Mouse (Mus musculus): ENCODE measurements around the gene Zfp507. TPM values are rescaled to one million over a fixed set of nuclear protein-coding genes. Genes with fewer than 3 reads are reported as not detected.

Zfp507 gene
- polyA plus RNA-seq, 1 experiment from 2014 or later: 6.8 TPM

- Histone ChIP-seq H3K4me3 (ENCODE audit: low read depth, low read length) (no peak overlapping the region), H3K9me3 (ENCODE audit: control insufficient read depth, low read length) (no peaks in the 10 kb centered on the region), H3K4me2 (replicated peaks; ENCODE audit: low read depth) (no peak overlapping the region), H3K27me3 (ENCODE audit: control insufficient read depth, insufficient read depth, low read length) (no peaks in the 10 kb centered on the region), H3K27ac (replicated peaks) (no peak overlapping the region), H3K36me3 (ENCODE audit: control insufficient read depth, insufficient read depth, low read length) (0 out of 2 replicates have a peak, but pooled peaks cover 3% of the 10 kb centered on the region), H3K4me1 (replicated peaks; ENCODE audit: control insufficient read depth, insufficient read depth) (no peaks in the 10 kb centered on the region), H3K9ac (ENCODE audit: low read length) (no peak overlapping the region)
- WGBS: 92% methylated on average over 14 of the region's 14 CpGs
- ATAC-seq (ENCODE audit: low FRiP score, low TSS enrichment): no peak
- TF ChIP-seq EP300 (optimal IDR thresholded peaks at IDR 0.05) (no peak), CTCF (IDR thresholded peaks at IDR 0.05; ENCODE audit: low read depth) (no peak)
- no peak for DNase-seq (ENCODE audit: low spot score)
These were observed 55.3 kb downstream of the Zfp507 start for GRCm38 (mm10) chr7:35747397-35747964.

DNA sequence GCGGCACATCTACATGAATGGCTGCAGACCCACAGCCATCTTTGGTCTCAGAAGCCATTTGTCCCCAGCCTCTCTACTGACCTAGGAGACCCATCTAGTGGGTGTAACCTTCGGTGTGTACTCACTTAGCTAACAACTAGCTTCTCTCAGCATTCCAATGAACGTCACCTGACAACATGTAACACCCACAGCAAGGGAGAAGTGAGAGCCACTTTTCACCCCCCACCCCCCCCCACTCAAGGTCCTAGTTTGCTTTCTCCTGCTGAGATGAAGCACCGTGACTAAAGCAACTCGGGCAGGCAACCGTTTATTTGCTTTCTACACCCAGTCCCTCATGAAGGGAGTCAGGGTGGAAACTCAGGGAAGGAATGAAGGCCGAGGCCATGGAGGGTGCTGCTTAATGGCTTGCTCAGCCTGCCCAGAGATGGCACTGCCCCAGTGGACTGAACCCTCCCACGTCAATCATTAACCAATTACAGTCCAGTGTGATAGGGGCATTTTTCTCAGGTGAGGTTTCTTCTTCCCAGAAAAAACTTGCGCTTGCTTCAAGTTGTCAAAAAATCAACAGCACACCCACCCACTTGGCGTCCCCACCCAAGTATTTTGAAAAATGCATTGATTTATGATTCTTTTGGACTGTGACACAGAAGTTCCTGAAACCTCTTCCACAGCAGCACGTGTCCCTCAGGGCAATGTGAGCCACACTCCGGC is 56.0 kb downstream of the Zfp507 start:
- WGBS: 90% methylated on average over 12 of the region's 12 CpGs
- no peak overlapping the region for H3K4me3 ChIP-seq (ENCODE audit: low read depth, low read length)

GRCm38 (mm10) chr7:35745281-35745702 is 57.5 kb downstream of the Zfp507 start:
- Histone ChIP-seq H3K9ac (ENCODE audit: low read length) (no peak overlapping the region), H3K27ac (replicated peaks) (no peak overlapping the region), H3K27me3 (ENCODE audit: control insufficient read depth, insufficient read depth, low read length) (no peaks in the 10 kb centered on the region), H3K36me3 (ENCODE audit: control insufficient read depth, insufficient read depth, low read length) (0 out of 2 replicates have a peak, but pooled peaks cover 3% of the 10 kb centered on the region), H3K9me3 (ENCODE audit: control insufficient read depth, low read length) (no peaks in the 10 kb centered on the region), H3K4me2 (replicated peaks; ENCODE audit: low read depth) (no peak overlapping the region), H3K4me3 (ENCODE audit: low read depth, low read length) (no peak overlapping the region), H3K4me1 (replicated peaks; ENCODE audit: control insufficient read depth, insufficient read depth) (no peaks in the 10 kb centered on the region)
- DNase-seq (ENCODE audit: low spot score) (no peak), ATAC-seq (ENCODE audit: low FRiP score, low TSS enrichment) (peak; percentile 39; the same call in 1 of the 2 replicates)
- TF ChIP-seq CTCF (IDR thresholded peaks at IDR 0.05; ENCODE audit: low read depth) (no peak), EP300 (optimal IDR thresholded peaks at IDR 0.05) (no peak)
- WGBS: 58% methylated on average over 6 of the region's 6 CpGs

More for the DNA sequence above, 56.0 kb downstream of the Zfp507 start:
- TF ChIP-seq CTCF (IDR thresholded peaks at IDR 0.05; ENCODE audit: low read depth) (no peak), EP300 (optimal IDR thresholded peaks at IDR 0.05) (no peak)
- ATAC-seq (ENCODE audit: low FRiP score, low TSS enrichment) (no peak), DNase-seq (ENCODE audit: low spot score) (no peak)
- H3K9me3 ChIP-seq (ENCODE audit: control insufficient read depth, low read length): no peaks in the 10 kb centered on the region
- H3K4me2 ChIP-seq (replicated peaks; ENCODE audit: low read depth): no peak overlapping the region
- no peaks in the 10 kb centered on the region for H3K27me3 ChIP-seq (ENCODE audit: control insufficient read depth, insufficient read depth, low read length)
- H3K9ac ChIP-seq (ENCODE audit: low read length): no peak overlapping the region
- no peak overlapping the region for H3K27ac ChIP-seq (replicated peaks)
- 0 out of 2 replicates have a peak, but pooled peaks cover 3% of the 10 kb centered on the region for H3K36me3 ChIP-seq (ENCODE audit: control insufficient read depth, insufficient read depth, low read length)
- no peaks in the 10 kb centered on the region for H3K4me1 ChIP-seq (replicated peaks; ENCODE audit: control insufficient read depth, insufficient read depth)

- TF ChIP-seq EP300 (optimal IDR thresholded peaks at IDR 0.05) (no peak), CTCF (IDR thresholded peaks at IDR 0.05; ENCODE audit: low read depth) (no peak)
- H3K9ac ChIP-seq (ENCODE audit: low read length): no peak overlapping the region
- DNase-seq (ENCODE audit: low spot score) (no peak), ATAC-seq (ENCODE audit: low FRiP score, low TSS enrichment) (no peak)
- H3K9me3 ChIP-seq (ENCODE audit: control insufficient read depth, low read length): no peaks in the 10 kb centered on the region
- H3K27me3 ChIP-seq (ENCODE audit: control insufficient read depth, insufficient read depth, low read length): no peaks in the 10 kb centered on the region
- H3K36me3 ChIP-seq (ENCODE audit: control insufficient read depth, insufficient read depth, low read length): 0 out of 2 replicates have a peak, but pooled peaks cover 3% of the 10 kb centered on the region
- H3K4me1 ChIP-seq (replicated peaks; ENCODE audit: control insufficient read depth, insufficient read depth): no peaks in the 10 kb centered on the region
- H3K4me2 ChIP-seq (replicated peaks; ENCODE audit: low read depth): no peak overlapping the region
- no peak overlapping the region for H3K4me3 ChIP-seq (ENCODE audit: low read depth, low read length)
- WGBS: 93% methylated on average over 9 of the region's 9 CpGs
- H3K27ac ChIP-seq (replicated peaks): no peak overlapping the region
These were observed 58.0 kb downstream of the Zfp507 start for GRCm38 (mm10) chr7:35744771-35745170.

GRCm38 (mm10) chr7:35742310-35742709 is 60.5 kb downstream of the Zfp507 start:
- Histone ChIP-seq H3K4me1 (replicated peaks; ENCODE audit: control insufficient read depth, insufficient read depth) (no peaks in the 10 kb centered on the region), H3K9ac (ENCODE audit: low read length) (no peak overlapping the region), H3K27me3 (ENCODE audit: control insufficient read depth, insufficient read depth, low read length) (no peaks in the 10 kb centered on the region), H3K27ac (replicated peaks) (no peak overlapping the region), H3K36me3 (ENCODE audit: control insufficient read depth, insufficient read depth, low read length) (no peaks in the 10 kb centered on the region), H3K4me2 (replicated peaks; ENCODE audit: low read depth) (no peak overlapping the region), H3K9me3 (ENCODE audit: control insufficient read depth, low read length) (no peaks in the 10 kb centered on the region), H3K4me3 (ENCODE audit: low read depth, low read length) (no peak overlapping the region)
- WGBS: 57% methylated on average over 5 of the region's 5 CpGs
- ATAC-seq (ENCODE audit: low FRiP score, low TSS enrichment) (no peak), DNase-seq (ENCODE audit: low spot score) (no peak)
- TF ChIP-seq EP300 (optimal IDR thresholded peaks at IDR 0.05) (no peak), CTCF (IDR thresholded peaks at IDR 0.05; ENCODE audit: low read depth) (no peak)

DNA sequence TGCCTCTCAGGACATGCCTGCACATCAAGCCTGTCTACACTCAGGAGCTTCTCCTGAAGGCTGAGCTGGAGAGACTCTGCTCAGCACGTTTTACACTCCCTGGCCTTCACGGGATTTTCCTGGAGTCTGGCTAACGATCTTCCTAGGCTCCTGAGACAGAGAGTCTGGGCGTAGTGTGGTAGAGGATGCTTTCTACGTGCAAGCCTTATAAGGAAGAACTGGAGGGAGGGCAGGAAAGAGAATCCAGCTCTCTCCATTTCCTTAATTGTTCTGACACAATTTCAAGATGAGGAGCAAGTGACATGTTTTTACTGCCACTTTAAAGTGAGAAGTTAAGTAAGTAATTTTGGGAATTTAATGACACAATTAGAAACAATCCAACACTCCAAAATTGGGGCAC is 60.9 kb downstream of the Zfp507 start:
- Histone ChIP-seq H3K9ac (ENCODE audit: low read length) (peak overlapping the region; percentile 18; the same call in 1 of the 2 replicates), H3K27ac (replicated peaks) (peak overlapping the region; percentile 71), H3K9me3 (ENCODE audit: control insufficient read depth, low read length) (no peaks in the 10 kb centered on the region), H3K4me2 (replicated peaks; ENCODE audit: low read depth) (no peak overlapping the region), H3K27me3 (ENCODE audit: control insufficient read depth, insufficient read depth, low read length) (no peaks in the 10 kb centered on the region), H3K36me3 (ENCODE audit: control insufficient read depth, insufficient read depth, low read length) (no peaks in the 10 kb centered on the region), H3K4me1 (replicated peaks; ENCODE audit: control insufficient read depth, insufficient read depth) (no peaks in the 10 kb centered on the region), H3K4me3 (ENCODE audit: low read depth, low read length) (no peak overlapping the region)
- TF ChIP-seq CTCF (IDR thresholded peaks at IDR 0.05; ENCODE audit: low read depth) (no peak), EP300 (optimal IDR thresholded peaks at IDR 0.05) (no peak)
- ATAC-seq (ENCODE audit: low FRiP score, low TSS enrichment): no peak
- 66% methylated on average over 5 of the region's 5 CpGs for WGBS
- DNase-seq (ENCODE audit: low spot score): no peak
